Mouse (Mus musculus) ES-Bruce4 (cell line): ENCODE measurements around the gene 1700030K09Rik. TPM values are rescaled to one million over a fixed set of nuclear protein-coding genes. Genes with fewer than 3 reads are reported as not detected.

ENCODE experiments used
- H3K27ac ChIP-seq: 2 replicates; pipeline ENCODE4 v1.5.1; 2012; ENCODE audit warnings: low read length, inconsistent platforms; ENCODE audit not compliant: insufficient read depth
- H3K27me3 ChIP-seq: 2 replicates; pipeline ENCODE4 v1.6.1; 2012; ENCODE audit warnings: mild to moderate bottlenecking, low read length, inconsistent platforms; ENCODE audit not compliant: control insufficient read depth, poor library complexity, insufficient read depth, severe bottlenecking
- H3K36me3 ChIP-seq: 2 replicates; pipeline ENCODE4 v1.6.1; 2012; ENCODE audit warnings: inconsistent platforms, mild to moderate bottlenecking, low read length, moderate library complexity; ENCODE audit not compliant: control insufficient read depth, poor library complexity, insufficient read depth, severe bottlenecking
- H3K4me1 ChIP-seq: one replicate; pipeline ENCODE4 v1.8.1; 2011; ENCODE audit warnings: low read length; ENCODE audit not compliant: control insufficient read depth, insufficient read depth
- H3K4me3 ChIP-seq: 2 replicates; pipeline ENCODE4 v1.5.1; 2011; ENCODE audit warnings: low read depth, mild to moderate bottlenecking, low read length
- H3K9ac ChIP-seq: 2 replicates; pipeline ENCODE4 v1.6.1; 2012; ENCODE audit warnings: low read depth, mild to moderate bottlenecking, inconsistent platforms; ENCODE audit not compliant: poor library complexity, severe bottlenecking
- H3K9me3 ChIP-seq: replicated peaks from 2 replicates; pipeline ENCODE4 v1.6.1; 2012; ENCODE audit warnings: mild to moderate bottlenecking, low read length, inconsistent platforms; ENCODE audit not compliant: control insufficient read depth, poor library complexity, insufficient read depth, severe bottlenecking
- CTCF ChIP-seq: IDR thresholded peaks from one replicate; pipeline ENCODE4 v1.8.1; 2011; ENCODE audit warnings: low read depth, low read length
- EP300 ChIP-seq: IDR thresholded peaks from 2 replicates; pipeline ENCODE4 v1.6.1; 2011; ENCODE audit warnings: low read depth, low read length; ENCODE audit not compliant: insufficient read depth
- POLR2A ChIP-seq: IDR thresholded peaks from one replicate; pipeline ENCODE4 v1.8.1; 2011; ENCODE audit warnings: low read length; ENCODE audit not compliant: insufficient read depth
- polyA plus RNA-seq: library from polyadenylated mRNA; stranded (reverse); fragments of >200 nt; gene quantifications from 2 replicates; pipeline ENCODE4 v1.2.4, GENCODE M21; 2011; ENCODE audit warnings: low read depth; ENCODE audit not compliant: missing spikeins, insufficient read depth, insufficient read length

Gene 1700030K09Rik
- polyA plus RNA-seq, 1 experiment = 5.8 TPM

DNA sequence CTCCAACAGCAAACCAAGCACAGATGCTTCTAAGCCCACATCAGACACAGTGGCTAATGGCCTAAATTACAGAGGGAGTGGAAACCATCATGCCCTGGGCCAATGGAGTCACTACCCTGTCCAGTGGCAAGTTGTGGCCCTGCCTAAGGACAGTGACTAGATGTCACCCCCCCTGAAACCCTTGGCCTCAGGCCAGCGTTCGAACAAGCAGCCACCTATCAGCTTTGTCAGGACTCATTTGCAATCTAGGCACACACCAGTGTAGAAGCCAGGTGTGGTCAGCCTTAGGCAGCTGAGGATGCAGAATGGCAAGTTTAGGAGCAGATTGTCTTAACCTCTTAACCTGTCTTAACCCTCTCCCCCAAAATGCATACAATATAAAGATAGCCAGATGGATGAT lies 28.4 kb upstream of the 1700030K09Rik start:
- Histone ChIP-seq H3K9ac (no peak overlapping the region), H3K9me3 (no peaks in the 10 kb centered on the region), H3K27me3 (no peaks in the 10 kb centered on the region), H3K4me1 (peaks cover 7% of the 10 kb centered on the region), H3K27ac (no peak overlapping the region), H3K4me3 (no peak overlapping the region), H3K36me3 (no peaks in the 10 kb centered on the region)
- TF ChIP-seq CTCF = no peak
- TF ChIP-seq EP300 = no peak
- TF ChIP-seq POLR2A = no peak

DNA sequence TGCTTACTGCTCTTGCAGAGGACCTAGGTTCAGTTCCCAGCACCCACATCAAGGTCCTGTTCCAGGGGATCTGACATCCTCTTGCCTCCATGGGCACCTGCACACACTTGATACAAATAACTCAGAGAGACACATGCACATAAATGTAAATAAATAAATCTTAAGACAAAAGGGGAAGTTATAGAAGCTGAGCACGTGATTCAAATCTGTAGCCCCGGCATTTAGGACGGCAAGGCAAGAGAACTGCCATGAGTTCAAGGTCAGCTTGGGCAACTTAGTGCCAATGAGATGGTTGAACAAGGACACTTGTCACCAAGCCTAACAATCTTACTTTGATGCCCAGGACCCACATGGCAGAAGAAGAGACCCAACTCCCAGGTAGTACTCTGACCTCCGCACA lies 25.6 kb upstream of the 1700030K09Rik start:
- no peak for TF ChIP-seq CTCF
- no peak for TF ChIP-seq POLR2A
- no peak for TF ChIP-seq EP300
- no peak overlapping the region for H3K9ac ChIP-seq
- no peaks in the 10 kb centered on the region for H3K9me3 ChIP-seq
- H3K4me1 ChIP-seq = peaks cover 7% of the 10 kb centered on the region
- H3K27ac ChIP-seq = no peak overlapping the region
- H3K27me3 ChIP-seq = no peaks in the 10 kb centered on the region
- H3K4me3 ChIP-seq = no peak overlapping the region
- H3K36me3 ChIP-seq = no peaks in the 10 kb centered on the region

DNA sequence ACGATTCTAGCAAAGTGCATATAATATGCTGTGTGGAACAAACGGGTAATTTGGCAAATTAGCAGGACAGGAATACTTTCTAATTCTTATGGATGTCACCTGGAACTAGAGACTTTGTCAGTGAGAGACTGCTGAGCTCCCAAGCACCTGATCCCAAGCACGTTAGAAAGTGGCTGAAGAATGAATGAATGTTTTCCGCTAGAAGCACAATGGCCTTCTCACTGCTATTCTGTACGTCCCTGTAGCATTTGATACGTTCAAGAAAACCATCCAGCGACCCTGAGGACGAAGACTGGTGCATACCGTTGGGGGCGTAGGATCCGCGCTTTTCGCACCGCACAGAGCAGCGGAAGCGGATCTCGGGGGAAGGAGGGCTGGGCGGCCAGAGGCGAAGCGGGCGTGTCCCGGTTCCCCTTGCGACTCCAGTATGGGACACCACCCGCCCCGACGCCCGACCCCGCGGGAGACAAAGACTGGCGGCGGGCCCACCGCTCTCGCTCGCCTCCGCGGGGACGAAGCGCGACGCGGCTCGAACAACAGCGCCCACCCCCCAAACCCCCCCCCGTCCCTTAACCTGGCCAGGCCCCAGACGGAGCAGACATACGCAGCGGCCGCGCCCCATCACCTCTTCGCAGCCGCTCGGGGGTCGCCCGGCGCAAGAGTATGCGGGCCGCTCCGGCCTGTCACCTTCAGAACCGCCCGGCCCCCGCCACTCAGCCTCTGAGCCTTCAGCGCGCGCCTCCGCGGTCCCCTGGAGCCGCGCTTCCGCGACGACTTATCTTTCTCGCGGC lies 22.9 kb upstream of the 1700030K09Rik start:
- Histone ChIP-seq H3K36me3 (no peaks in the 10 kb centered on the region), H3K9me3 (no peaks in the 10 kb centered on the region), H3K4me3 (peak overlapping the region; percentile 69), H3K4me1 (peaks cover 7% of the 10 kb centered on the region), H3K27ac (no peak overlapping the region), H3K27me3 (no peaks in the 10 kb centered on the region), H3K9ac (peak overlapping the region; percentile 88)
- TF ChIP-seq POLR2A (no peak), CTCF (no peak), EP300 (no peak)

DNA sequence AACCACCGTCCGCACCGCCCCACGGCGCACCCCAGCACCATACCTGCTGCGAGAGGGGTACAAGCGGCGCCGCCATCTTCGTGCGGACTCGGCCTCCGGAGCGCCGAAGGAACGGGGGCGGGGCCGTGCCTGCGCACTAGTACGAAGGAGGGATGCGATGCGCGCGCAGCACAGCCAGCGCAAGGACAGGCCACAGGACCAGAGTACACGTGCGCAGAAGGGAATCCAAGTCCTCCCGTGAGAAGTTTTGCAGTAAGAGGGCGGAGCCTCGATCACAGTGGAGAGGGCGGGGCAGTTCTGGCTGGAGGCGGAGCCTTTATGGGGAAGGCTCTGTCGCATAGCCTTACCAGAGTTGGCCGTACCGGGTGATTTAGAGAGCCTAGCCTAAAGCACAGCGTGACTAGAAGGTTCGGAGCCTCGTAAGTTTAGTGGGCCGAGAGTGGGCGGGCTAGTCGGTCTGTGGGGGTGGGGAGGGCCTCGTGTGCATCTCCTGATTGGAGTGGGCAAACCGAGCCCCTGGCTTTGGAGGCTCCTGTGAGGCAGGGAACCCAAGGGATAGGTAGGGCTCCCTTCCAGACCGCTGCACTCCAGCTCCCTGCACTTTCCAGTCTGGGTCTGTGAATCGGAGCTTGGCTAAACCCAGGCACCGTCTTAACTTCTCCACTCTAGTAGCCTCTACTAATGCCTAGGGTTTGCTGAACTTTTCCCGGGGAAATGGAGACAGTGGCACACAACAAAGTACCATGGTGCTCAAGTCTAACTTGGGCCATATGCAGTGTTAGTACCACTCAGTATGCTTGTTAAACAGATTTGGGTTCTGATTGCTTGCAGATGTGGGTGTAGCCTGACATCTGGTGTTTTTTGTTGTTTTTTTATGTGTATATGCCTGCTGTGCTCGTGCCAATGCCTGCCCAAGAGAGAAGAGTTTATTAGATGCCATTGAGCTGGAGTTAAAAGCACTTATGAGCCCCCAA lies 22.0 kb upstream of the 1700030K09Rik start, which contains the start of gene Eps15l1:
Eps15l1 (minus strand) TSS at position 99 of the 974 bp plus-strand sequence.
- Histone ChIP-seq H3K9ac (peak within 1 kb of the TSS; percentile 88), H3K4me3 (peak within 1 kb of the TSS; percentile 84), H3K27ac (peak within 1 kb of the TSS; percentile 19), H3K4me1 (peaks cover 4% of the 10 kb centered on the region), H3K9me3 (no peaks in the 10 kb centered on the region), H3K27me3 (no peaks in the 10 kb centered on the region), H3K36me3 (no peaks in the 10 kb centered on the region)
- TF ChIP-seq CTCF = no peak
- peak; percentile 74 for TF ChIP-seq POLR2A
- peak; percentile 59; the same call in 1 of the 2 replicates for TF ChIP-seq EP300

DNA sequence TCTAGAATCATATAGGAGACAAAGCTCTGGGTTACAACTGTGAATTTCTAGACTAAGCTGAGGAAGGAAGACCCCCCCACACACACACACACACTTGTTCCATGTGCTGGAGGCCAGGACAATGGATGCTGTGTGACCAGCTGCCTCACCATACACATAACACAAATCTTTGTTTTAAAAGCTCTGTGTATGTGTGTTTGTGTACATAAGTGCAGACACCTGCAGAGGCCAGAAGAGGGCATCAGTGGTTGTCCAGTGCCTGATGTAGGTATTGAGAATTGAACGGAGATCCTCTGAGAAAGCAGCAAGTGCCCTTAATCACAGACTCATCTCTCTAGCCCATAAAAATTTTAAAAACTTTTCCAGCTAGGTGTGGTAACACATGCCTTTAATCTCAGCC lies 20.8 kb upstream of the 1700030K09Rik start:
- TF ChIP-seq EP300 = no peak
- peak; percentile 20 for TF ChIP-seq CTCF
- TF ChIP-seq POLR2A = no peak
- H3K9me3 ChIP-seq = no peaks in the 10 kb centered on the region
- peaks cover 2% of the 10 kb centered on the region for H3K4me1 ChIP-seq
- no peak overlapping the region for H3K27ac ChIP-seq
- no peak overlapping the region for H3K9ac ChIP-seq
- H3K36me3 ChIP-seq = no peaks in the 10 kb centered on the region
- no peaks in the 10 kb centered on the region for H3K27me3 ChIP-seq
- no peak overlapping the region for H3K4me3 ChIP-seq

DNA sequence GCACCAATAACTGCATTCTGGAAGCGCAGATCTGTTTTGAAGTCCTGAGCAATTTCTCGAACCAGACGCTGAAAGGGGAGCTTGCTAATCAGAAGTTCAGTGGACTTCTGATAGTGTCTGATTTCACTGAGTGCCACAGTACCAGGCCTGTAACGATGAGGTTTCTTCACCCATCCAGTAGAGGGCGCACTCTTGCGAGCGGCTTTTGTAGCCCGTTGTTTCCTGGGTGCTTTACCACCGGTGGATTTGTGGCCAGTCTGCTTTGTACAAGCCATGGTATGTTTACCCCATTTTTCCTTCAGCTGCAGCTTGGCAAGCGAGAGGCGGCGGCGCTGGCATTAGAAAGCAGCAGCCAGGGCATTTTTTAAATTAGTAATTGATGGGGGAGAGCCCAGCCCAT lies 14.0 kb upstream of the 1700030K09Rik start:
- H3K9ac ChIP-seq = no peak overlapping the region
- H3K9me3 ChIP-seq = no peaks in the 10 kb centered on the region
- no peaks in the 10 kb centered on the region for H3K4me1 ChIP-seq
- peak overlapping the region; percentile 15; the same call in 1 of the 2 replicates for H3K4me3 ChIP-seq
- TF ChIP-seq POLR2A = no peak
- peak; percentile 73 for TF ChIP-seq CTCF
- no peak for TF ChIP-seq EP300
- H3K27ac ChIP-seq = no peak overlapping the region
- no peaks in the 10 kb centered on the region for H3K27me3 ChIP-seq
- H3K36me3 ChIP-seq = no peaks in the 10 kb centered on the region
